Mouse (Mus musculus): ENCODE data around the gene Tesmin. TPM values are rescaled to one million over a fixed set of nuclear protein-coding genes. Genes with fewer than 3 reads are reported as not detected.

Gene Tesmin
- polyA plus RNA-seq, 1 experiment from 2014 or later, result 0.13 TPM

DNA sequence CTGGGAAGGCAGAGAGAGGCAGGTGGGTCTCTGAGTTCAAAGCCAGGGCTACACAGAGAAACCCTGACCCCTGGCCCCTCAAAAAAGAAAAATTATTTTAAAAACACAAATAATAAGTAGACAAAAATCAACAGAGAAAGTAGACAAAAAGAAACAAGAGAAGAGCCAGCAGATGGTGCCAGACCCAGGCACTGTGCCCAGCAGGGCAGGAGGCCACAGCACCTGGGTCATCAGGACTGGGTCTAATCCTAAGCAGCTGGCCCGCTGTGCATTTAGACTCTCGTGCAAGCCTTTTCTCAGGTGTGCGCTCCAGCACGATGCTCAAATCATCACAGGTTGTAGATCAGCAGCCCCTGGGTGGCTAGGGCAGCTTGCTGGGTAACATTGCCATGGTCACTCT, 25.1 kb upstream of the Tesmin start:
- H3K27me3 ChIP-seq, result no peaks in the 10 kb centered on the region
- 0 out of 2 replicates have a peak, but pooled peaks cover 2% of the 10 kb centered on the region for H3K36me3 ChIP-seq
- H3K4me2 ChIP-seq (replicated peaks), result no peak overlapping the region
- no peak for ATAC-seq (replicated peaks)
- no peak overlapping the region for H3K27ac ChIP-seq (replicated peaks)
- WGBS, result 85% methylated on average over 4 of the region's 4 CpGs
- no peaks in the 10 kb centered on the region for H3K9me3 ChIP-seq
- no peak overlapping the region for H3K9ac ChIP-seq (replicated peaks)
- no peaks in the 10 kb centered on the region for H3K4me1 ChIP-seq
- H3K4me3 ChIP-seq, result no peak overlapping the region

- Histone ChIP-seq H3K27me3 (no peaks in the 10 kb centered on the region), H3K4me2 (replicated peaks) (no peak overlapping the region), H3K4me3 (no peak overlapping the region), H3K9me3 (no peaks in the 10 kb centered on the region), H3K4me1 (no peaks in the 10 kb centered on the region), H3K27ac (replicated peaks) (no peak overlapping the region), H3K36me3 (0 out of 2 replicates have a peak, but pooled peaks cover 2% of the 10 kb centered on the region), H3K9ac (replicated peaks) (no peak overlapping the region)
- WGBS, result 95% methylated on average over 3 of the region's 3 CpGs
- ATAC-seq (replicated peaks), result no peak
Observed at GRCm38 (mm10) chr19:3365089-3365488, 23.6 kb upstream of the Tesmin start.

GRCm38 (mm10) chr19:3368276-3368675, 20.4 kb upstream of the Tesmin start:
- no peaks in the 10 kb centered on the region for H3K9me3 ChIP-seq
- ATAC-seq (replicated peaks), result no peak
- no peak overlapping the region for H3K4me3 ChIP-seq
- H3K36me3 ChIP-seq, result 0 out of 2 replicates have a peak, but pooled peaks cover 2% of the 10 kb centered on the region
- H3K27ac ChIP-seq (replicated peaks), result no peak overlapping the region
- H3K9ac ChIP-seq (replicated peaks), result no peak overlapping the region
- H3K4me2 ChIP-seq (replicated peaks), result no peak overlapping the region
- 93% methylated on average over 3 of the region's 3 CpGs for WGBS
- no peaks in the 10 kb centered on the region for H3K27me3 ChIP-seq
- H3K4me1 ChIP-seq, result no peaks in the 10 kb centered on the region

GRCm38 (mm10) chr19:3373380-3373779, 15.3 kb upstream of the Tesmin start:
- WGBS, result 81% methylated on average over 12 of the region's 12 CpGs
- no peak overlapping the region for H3K9ac ChIP-seq (replicated peaks)
- no peaks in the 10 kb centered on the region for H3K27me3 ChIP-seq
- H3K36me3 ChIP-seq, result no peaks in the 10 kb centered on the region
- H3K4me1 ChIP-seq, result no peaks in the 10 kb centered on the region
- no peak overlapping the region for H3K27ac ChIP-seq (replicated peaks)
- H3K9me3 ChIP-seq, result no peaks in the 10 kb centered on the region
- no peak overlapping the region for H3K4me3 ChIP-seq
- no peak overlapping the region for H3K4me2 ChIP-seq (replicated peaks)
- no peak for ATAC-seq (replicated peaks)

DNA sequence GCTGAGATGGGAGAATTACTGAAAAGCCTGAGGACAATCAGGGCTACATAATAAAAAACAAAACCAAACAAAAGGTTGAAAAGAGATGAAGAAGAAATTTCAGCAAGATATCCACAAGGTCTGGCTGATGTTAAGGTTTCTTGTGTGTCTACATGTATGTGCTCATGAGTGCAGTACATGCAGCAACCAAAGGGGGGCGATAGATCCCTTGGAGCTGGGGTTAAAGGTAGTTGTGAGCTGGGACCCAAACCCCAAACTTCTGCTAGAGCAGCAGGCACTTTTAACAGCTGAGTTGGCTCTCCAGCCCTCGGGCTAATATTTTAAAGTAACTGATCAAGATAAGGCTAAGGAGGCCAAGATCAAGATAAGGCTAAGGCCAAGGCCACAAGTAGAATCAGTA, 14.6 kb upstream of the Tesmin start:
- Histone ChIP-seq H3K4me3 (no peak overlapping the region), H3K4me1 (no peaks in the 10 kb centered on the region), H3K9me3 (no peaks in the 10 kb centered on the region), H3K4me2 (replicated peaks) (no peak overlapping the region), H3K36me3 (no peaks in the 10 kb centered on the region), H3K27me3 (no peaks in the 10 kb centered on the region), H3K27ac (replicated peaks) (no peak overlapping the region), H3K9ac (replicated peaks) (no peak overlapping the region)
- no peak for ATAC-seq (replicated peaks)
- 63% methylated on average over 2 of the region's 2 CpGs for WGBS

DNA sequence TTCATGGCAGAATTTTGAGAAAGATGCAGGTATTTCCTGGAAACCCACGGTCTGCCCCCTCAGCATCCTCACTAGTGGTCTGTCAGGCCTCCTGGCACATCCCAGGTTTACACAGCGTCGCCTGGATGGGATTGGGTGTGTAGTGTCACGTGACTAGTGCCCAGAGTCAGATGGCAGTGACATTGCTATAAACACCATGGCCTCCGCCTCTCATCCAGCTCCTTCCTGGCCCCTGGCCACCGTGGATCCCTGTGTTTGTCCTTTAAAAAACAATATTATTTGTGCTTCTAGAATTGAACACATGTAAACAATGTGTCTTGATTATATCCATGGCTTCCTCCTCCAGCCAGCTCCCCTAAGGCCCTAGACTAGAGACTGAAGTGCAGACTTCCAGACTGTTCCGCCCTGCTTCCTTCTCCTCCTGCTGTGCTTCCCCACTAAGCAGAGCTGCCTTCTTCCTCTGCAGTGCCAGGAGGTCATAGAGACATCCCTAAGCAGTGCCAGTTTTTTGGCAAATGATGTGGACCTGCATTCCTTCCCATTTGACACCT, 12.6 kb upstream of the Tesmin start:
- H3K4me1 ChIP-seq, result no peaks in the 10 kb centered on the region
- WGBS, result 71% methylated on average over 7 of the region's 7 CpGs
- no peak overlapping the region for H3K27ac ChIP-seq (replicated peaks)
- H3K9me3 ChIP-seq, result no peaks in the 10 kb centered on the region
- no peak for ATAC-seq (replicated peaks)
- H3K27me3 ChIP-seq, result no peaks in the 10 kb centered on the region
- H3K36me3 ChIP-seq, result no peaks in the 10 kb centered on the region
- no peak overlapping the region for H3K4me2 ChIP-seq (replicated peaks)
- no peak overlapping the region for H3K9ac ChIP-seq (replicated peaks)
- no peak overlapping the region for H3K4me3 ChIP-seq

- 27% methylated on average over 4 of the region's 4 CpGs for WGBS
- Histone ChIP-seq H3K9me3 (no peaks in the 10 kb centered on the region), H3K4me1 (no peaks in the 10 kb centered on the region), H3K27me3 (no peaks in the 10 kb centered on the region), H3K4me2 (replicated peaks) (no peak overlapping the region), H3K36me3 (no peaks in the 10 kb centered on the region), H3K27ac (replicated peaks) (no peak overlapping the region), H3K4me3 (no peak overlapping the region), H3K9ac (replicated peaks) (no peak overlapping the region)
- no peak for ATAC-seq (replicated peaks)
Observed at GRCm38 (mm10) chr19:3376966-3377715, 11.5 kb upstream of the Tesmin start.

DNA sequence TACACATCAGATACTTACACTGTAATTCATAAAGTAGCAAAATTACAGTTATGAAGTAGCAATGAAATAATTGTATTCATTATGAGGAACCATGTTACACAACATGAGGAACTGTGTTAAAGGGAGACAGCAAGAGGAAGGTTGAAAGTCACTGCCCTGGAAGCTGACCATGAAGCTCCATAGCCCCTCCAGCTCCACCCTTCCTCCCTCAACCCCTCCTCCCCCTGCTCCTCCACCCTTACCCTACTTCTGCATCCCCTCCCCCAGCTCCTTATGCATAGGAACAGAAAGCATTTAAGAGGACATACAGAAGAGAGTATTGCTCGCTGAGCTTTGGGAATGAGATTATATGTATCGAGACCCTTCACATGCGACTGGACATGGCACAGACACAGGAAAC, 10.0 kb upstream of the Tesmin start:
- ATAC-seq (replicated peaks), result no peak
- no peaks in the 10 kb centered on the region for H3K27me3 ChIP-seq
- 93% methylated on average over 3 of the region's 3 CpGs for WGBS
- no peak overlapping the region for H3K9ac ChIP-seq (replicated peaks)
- no peak overlapping the region for H3K4me2 ChIP-seq (replicated peaks)
- no peak overlapping the region for H3K4me3 ChIP-seq
- no peaks in the 10 kb centered on the region for H3K4me1 ChIP-seq
- no peaks in the 10 kb centered on the region for H3K36me3 ChIP-seq
- H3K9me3 ChIP-seq, result no peaks in the 10 kb centered on the region
- H3K27ac ChIP-seq (replicated peaks), result no peak overlapping the region

DNA sequence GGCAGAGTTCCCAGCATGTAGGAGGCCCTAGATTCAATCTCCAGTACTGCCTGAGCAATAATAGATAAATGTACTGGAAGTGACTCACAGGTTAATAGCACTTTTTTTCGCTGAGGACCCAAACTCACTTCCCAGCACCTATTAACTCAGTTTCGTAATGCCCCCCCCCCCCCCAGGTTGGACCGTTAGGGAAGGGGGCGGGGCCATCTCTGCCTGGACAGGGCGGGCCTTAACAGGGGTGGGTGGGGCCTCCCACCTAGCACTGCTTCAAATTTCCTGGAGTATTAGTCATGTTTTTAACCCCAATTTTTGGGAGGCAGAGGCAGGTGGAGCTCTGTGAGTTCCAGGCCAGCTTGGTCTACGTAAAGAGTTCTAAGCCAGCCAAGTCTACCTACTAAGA, 596 bp upstream of the Tesmin start:
- Histone ChIP-seq H3K4me2 (replicated peaks) (no peak overlapping the region), H3K9ac (replicated peaks) (no peak overlapping the region), H3K36me3 (no peaks in the 10 kb centered on the region), H3K9me3 (peaks cover 3% of the 10 kb centered on the region; the same call in 1 of the 2 replicates), H3K27me3 (no peaks in the 10 kb centered on the region), H3K4me3 (no peak overlapping the region), H3K4me1 (0 out of 2 replicates have a peak, but pooled peaks cover 5% of the 10 kb centered on the region), H3K27ac (replicated peaks) (no peak overlapping the region)
- no peak for ATAC-seq (replicated peaks)
- 78% methylated on average over 6 of the region's 6 CpGs for WGBS

DNA sequence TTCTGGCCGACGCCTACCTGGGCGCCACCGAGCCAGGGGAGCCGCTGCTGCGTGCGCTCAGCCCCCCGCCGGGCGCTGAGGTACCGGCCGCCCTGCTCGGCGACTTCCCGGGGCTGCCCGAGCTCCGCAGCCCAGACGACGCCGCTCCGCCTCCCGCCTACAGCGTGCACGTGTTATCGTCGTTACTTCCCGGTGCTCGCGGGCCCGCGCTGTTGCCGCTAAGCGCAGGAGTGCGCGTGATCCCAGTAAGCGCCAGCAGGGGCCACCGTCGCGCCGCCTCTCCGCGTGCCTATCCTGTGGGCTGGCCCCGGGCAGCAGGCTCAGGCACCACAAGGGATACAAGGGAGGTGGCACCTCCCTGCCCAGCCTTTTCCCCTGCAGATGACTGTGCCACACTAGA, 432 bp downstream of the Tesmin start:
- Histone ChIP-seq H3K27me3 (no peaks in the 10 kb centered on the region), H3K27ac (replicated peaks) (no peak overlapping the region), H3K4me3 (peak overlapping the region; percentile 47), H3K4me2 (replicated peaks) (peak overlapping the region; percentile 70), H3K4me1 (0 out of 2 replicates have a peak, but pooled peaks cover 5% of the 10 kb centered on the region), H3K36me3 (no peaks in the 10 kb centered on the region), H3K9me3 (peaks cover 3% of the 10 kb centered on the region; the same call in 1 of the 2 replicates), H3K9ac (replicated peaks) (peak overlapping the region; percentile 38)
- peak; percentile 96 for ATAC-seq (replicated peaks)
- 0% methylated on average over 43 of the region's 43 CpGs for WGBS

DNA sequence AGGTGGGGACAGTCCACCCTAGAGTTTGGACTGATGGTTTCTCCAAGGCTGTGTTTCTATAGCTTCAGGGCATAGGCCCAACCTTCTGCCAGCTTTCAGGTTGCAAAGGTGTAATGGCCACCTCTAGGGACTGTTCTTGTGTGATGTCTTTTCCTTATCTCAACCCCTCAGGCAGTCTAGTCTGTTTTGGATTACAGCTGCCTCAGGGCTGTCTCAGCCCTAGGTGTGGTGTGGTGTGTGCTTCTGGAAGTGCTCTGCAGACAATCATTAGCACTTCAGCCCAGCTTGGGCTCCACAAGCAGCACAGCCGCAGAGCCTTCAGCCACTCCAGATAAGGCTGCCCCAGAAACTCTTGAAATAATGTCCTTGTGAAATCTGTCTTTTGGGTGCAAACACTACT, 3.7 kb downstream of the Tesmin start:
- Histone ChIP-seq H3K4me3 (no peak overlapping the region), H3K36me3 (no peaks in the 10 kb centered on the region), H3K9me3 (peaks cover 3% of the 10 kb centered on the region; the same call in 1 of the 2 replicates), H3K27me3 (no peaks in the 10 kb centered on the region), H3K4me1 (0 out of 2 replicates have a peak, but pooled peaks cover 5% of the 10 kb centered on the region), H3K9ac (replicated peaks) (no peak overlapping the region), H3K4me2 (replicated peaks) (no peak overlapping the region), H3K27ac (replicated peaks) (no peak overlapping the region)
- ATAC-seq (replicated peaks), result no peak
- WGBS, result 100% methylated on average over 1 of the region's 1 CpGs

- Histone ChIP-seq H3K4me1 (no peaks in the 10 kb centered on the region), H3K9ac (replicated peaks) (no peak overlapping the region), H3K27ac (replicated peaks) (no peak overlapping the region), H3K36me3 (no peaks in the 10 kb centered on the region), H3K9me3 (peaks cover 3% of the 10 kb centered on the region; the same call in 1 of the 2 replicates), H3K4me2 (replicated peaks) (no peak overlapping the region), H3K4me3 (no peak overlapping the region), H3K27me3 (no peaks in the 10 kb centered on the region)
- WGBS, result 89% methylated on average over 3 of the region's 3 CpGs
- ATAC-seq (replicated peaks), result no peak
Observed at GRCm38 (mm10) chr19:3394216-3394615, 5.6 kb downstream of the Tesmin start.
